Mouse (Mus musculus) embryo, embryonic 11.5 days (tissue): ENCODE measurements around the gene Chst2.

Experiments used
- DNase-seq: peaks from one replicate; pipeline ENCODE4 v3.0.0-alpha.2; 2012; ENCODE audit warnings: low read depth, low spot score

Chst2 gene

DNA sequence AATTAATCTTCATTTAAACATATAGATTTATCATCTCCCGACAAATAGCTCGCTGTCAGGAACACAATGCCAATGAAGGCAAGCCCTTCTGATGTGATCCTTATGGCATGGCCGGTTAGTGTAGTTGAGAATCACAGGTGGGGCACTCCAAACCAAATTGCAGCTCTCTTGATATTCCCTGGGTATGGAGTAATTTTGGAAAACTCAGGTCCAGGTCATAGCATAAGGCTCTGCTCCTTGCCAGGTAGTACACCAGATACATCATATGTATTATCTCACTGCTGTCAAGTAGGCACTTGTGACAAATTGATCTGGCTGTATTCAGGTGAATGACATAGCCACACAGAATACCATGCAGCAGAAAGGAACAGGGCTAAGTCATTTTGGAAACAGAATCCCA is 40.6 kb downstream of the Chst2 start:
- DNase-seq, result no peak

DNA sequence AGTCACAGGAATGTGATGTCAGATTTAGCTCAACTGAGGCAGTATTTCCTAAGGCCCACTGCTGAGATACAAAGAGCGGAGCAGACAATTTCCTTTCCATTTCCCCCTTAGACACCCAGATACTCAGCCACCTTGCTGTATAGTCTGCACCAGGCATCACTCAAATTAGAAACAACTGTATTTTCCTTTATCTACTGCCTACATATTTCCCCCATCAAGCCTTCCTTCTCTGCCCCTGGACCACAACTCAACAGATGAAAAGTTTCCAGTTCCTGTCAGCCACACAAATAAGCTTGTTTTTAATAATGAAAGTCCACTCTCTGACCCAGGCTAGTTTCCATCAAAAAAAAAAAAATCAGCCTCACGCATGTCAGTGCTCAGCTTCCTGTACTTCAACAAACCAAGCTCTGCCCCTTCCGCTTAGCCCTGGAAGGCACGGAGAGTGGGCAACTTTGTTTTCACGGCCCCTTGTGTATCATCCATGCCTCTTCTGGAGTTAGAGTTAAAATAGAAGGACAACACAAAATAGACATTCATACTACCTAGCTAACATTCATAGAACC is 52.6 kb downstream of the Chst2 start:
- no peak for DNase-seq

DNA sequence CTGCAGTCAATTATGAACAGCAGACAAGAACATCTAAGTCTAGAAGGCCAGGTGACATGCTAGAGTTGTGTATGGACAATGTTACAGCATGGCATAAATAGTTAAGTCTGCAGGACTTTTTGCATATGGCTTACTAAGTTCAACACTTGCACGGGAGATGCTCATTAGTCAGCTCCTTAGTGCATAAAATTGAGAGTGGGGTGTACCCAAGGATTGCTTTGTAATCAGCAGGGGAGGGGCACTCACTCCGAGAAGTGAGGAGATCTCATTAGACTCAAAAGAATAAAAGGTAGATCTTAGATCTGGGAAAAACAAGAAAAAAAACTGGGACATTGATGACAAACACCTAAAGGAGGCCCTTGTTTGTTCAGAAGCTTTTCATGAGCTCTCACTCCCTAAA is 54.6 kb downstream of the Chst2 start:
- no peak for DNase-seq

DNA sequence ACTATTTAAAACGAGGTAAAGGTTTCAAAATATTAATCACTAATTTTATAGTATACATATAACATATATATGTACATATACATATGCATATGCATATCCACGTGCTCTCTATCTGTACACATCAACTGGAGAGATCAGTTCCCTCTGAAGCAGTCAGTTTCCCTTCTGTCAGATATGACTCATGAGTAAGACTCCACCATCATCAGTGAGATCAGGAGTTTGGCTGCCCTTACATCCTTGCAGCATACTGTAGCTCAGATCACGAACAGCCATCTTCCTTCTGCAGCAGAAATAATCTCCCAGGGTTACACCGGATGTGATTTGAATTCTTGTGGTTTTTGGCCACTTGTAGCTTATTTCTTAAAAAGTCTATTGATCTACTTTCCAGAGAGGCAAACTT is 56.0 kb downstream of the Chst2 start:
- no peak for DNase-seq
